Mouse (Mus musculus) Patski (cell line): ENCODE data around the gene Pycr2. TPM values are rescaled to one million over a fixed set of nuclear protein-coding genes. Genes with fewer than 3 reads are reported as not detected.
"Not testable (repeated sequence)": the region's sequence is repeated elsewhere in the genome, so short reads cannot be mapped to it uniquely, and the experiment has no call there.

ENCODE experiments used
- ATAC-seq: fragments of 100-300 bp; one replicate; pipeline ENCODE4 v1.8.0; 2021
- CTCF ChIA-PET: fragments of 350-600 bp; sonication (Branson Sonifier 250); formaldehyde crosslinking; loops from one replicate; lab custom pipeline; 2022; ENCODE audit warnings: inconsistent platforms; lab: Charles Lee
- POLR2A ChIA-PET: fragments of 350-600 bp; sonication (Branson Sonifier 250); formaldehyde crosslinking; loops from one replicate; lab custom pipeline; 2022; ENCODE audit warnings: antibody characterized with exemption, inconsistent platforms; lab: Charles Lee
- DNase-seq: peaks from one replicate; pipeline ENCODE4 v3.0.0-alpha.2; 2011; ENCODE audit warnings: low read depth, low spot score
- H3K27me3 ChIP-seq: fragments of 371-371 bp; one replicate; pipeline ENCODE4 v1.5.1; 2021
- CTCF ChIP-seq: fragments of 100-300 bp; IDR thresholded peaks from one replicate; pipeline ENCODE4 v1.5.1; 2021
- in situ Hi-C: fragments of 300-500 bp; cut with MboI; formaldehyde crosslinking; loops from 3 replicates; pipeline ENCODE4 v1.11.1; 2018; ENCODE audit warnings: low pct_unique_long_range_greater_than_20kb, mixed read lengths
- polyA plus RNA-seq: library from polyadenylated mRNA; unstranded; gene quantifications from one replicate; pipeline ENCODE4 v1.2.3, GENCODE M21; 2021

Gene Pycr2
- polyA plus RNA-seq, 1 experiment from 2014 or later, result 62.2 TPM

GRCm38 (mm10) chr1:180883731-180884130, 20.4 kb upstream of the Pycr2 start:
- no peak for ATAC-seq
- no peaks in the 10 kb centered on the region for H3K27me3 ChIP-seq
- POLR2A ChIA-PET, result no interaction called here

GRCm38 (mm10) chr1:180884484-180884883, 19.6 kb upstream of the Pycr2 start:
- DNase-seq (no peak), ATAC-seq (no peak)
- ChIA-PET CTCF (no interaction called here), POLR2A (no interaction called here)
- no peaks in the 10 kb centered on the region for H3K27me3 ChIP-seq
- in situ Hi-C loops, result no loop called here
- no peak for TF ChIP-seq CTCF

More at GRCm38 (mm10) chr1:180883731-180884130, 20.4 kb upstream of the Pycr2 start:
- CTCF ChIA-PET, result interaction anchor here (1.3 kb wide), 1 partner anchor 13 kb away, joined by 4 read pairs; no protein-coding TSS in a partner anchor
- no peak for TF ChIP-seq CTCF
- DNase-seq, result no peak
- in situ Hi-C loops, result no loop called here

- H3K27me3 ChIP-seq, result peaks cover 3% of the 10 kb centered on the region
- TF ChIP-seq CTCF, result no peak
- in situ Hi-C loops, result no loop called here
- DNase-seq (no peak), ATAC-seq (no peak)
- ChIA-PET POLR2A (no interaction called here), CTCF (interaction anchor here (0.9 kb wide), 1 partner anchor 13 kb away, joined by 3 read pairs; no protein-coding TSS in a partner anchor)
These were observed 15.5 kb upstream of the Pycr2 start for GRCm38 (mm10) chr1:180888556-180889042.

GRCm38 (mm10) chr1:180889172-180889571, 14.9 kb upstream of the Pycr2 start:
- no peak for DNase-seq
- CTCF ChIA-PET, result interaction anchor here (0.8 to 1.5 kb wide), 3 partner anchors 13 to 82 kb away, joined by 3 read pairs; no protein-coding TSS in a partner anchor
- in situ Hi-C loops, result no loop called here
- no peak for TF ChIP-seq CTCF
- no peak for ATAC-seq
- POLR2A ChIA-PET, result interaction anchor here (0.6 kb wide), 1 partner anchor 57 kb away, joined by 5 read pairs; no protein-coding TSS in a partner anchor
- H3K27me3 ChIP-seq, result peaks cover 3% of the 10 kb centered on the region

GRCm38 (mm10) chr1:180889841-180890240, 14.3 kb upstream of the Pycr2 start:
- ChIA-PET POLR2A (interaction anchor here (0.6 kb wide), 1 partner anchor 56 kb away, joined by 5 read pairs; no protein-coding TSS in a partner anchor), CTCF (interaction anchor here (0.8 to 1.5 kb wide), 4 partner anchors 13 to 81 kb away, joined by 3 read pairs; no protein-coding TSS in a partner anchor)
- no peak for DNase-seq
- TF ChIP-seq CTCF, result no peak
- ATAC-seq, result no peak
- peaks cover 9% of the 10 kb centered on the region for H3K27me3 ChIP-seq
- in situ Hi-C loops, result no loop called here

- H3K27me3 ChIP-seq, result peaks cover 9% of the 10 kb centered on the region
- ATAC-seq, result no peak
- no peak for TF ChIP-seq CTCF
- in situ Hi-C loops, result no loop called here
- no peak for DNase-seq
- CTCF ChIA-PET, result no interaction called here
- POLR2A ChIA-PET, result no interaction called here
These were observed 11.3 kb upstream of the Pycr2 start, which contains the start of gene Lefty2 for GRCm38 (mm10) chr1:180892808-180893207. Gene Lefty2, plus strand, starts transcription at chr1:180893108.

GRCm38 (mm10) chr1:180894088-180894987, 9.8 kb upstream of the Pycr2 start:
- ATAC-seq, in situ Hi-C loops, CTCF ChIA-PET, DNase-seq, POLR2A ChIA-PET: not testable (repeated sequence)
- peaks cover 12% of the 10 kb centered on the region for H3K27me3 ChIP-seq

GRCm38 (mm10) chr1:180901107-180901506, 3.0 kb upstream of the Pycr2 start:
- ChIA-PET CTCF (interaction anchor here (0.7 to 1.1 kb wide), 6 partner anchors 13 to 86 kb away, joined by 3 to 12 read pairs (median 3); no protein-coding TSS in a partner anchor), POLR2A (interaction anchor here (0.6 kb wide), 1 partner anchor 69 kb away, joined by 7 read pairs; no protein-coding TSS in a partner anchor)
- in situ Hi-C loops, result loop anchor here (5.0 kb wide), 1 partner anchor 71 kb away; no protein-coding TSS in a partner anchor
- no peak for TF ChIP-seq CTCF
- DNase-seq, result no peak
- H3K27me3 ChIP-seq, result peaks cover 3% of the 10 kb centered on the region
- ATAC-seq, result no peak

GRCm38 (mm10) chr1:180902915-180903314, 1.2 kb upstream of the Pycr2 start:
- ChIA-PET POLR2A (interaction anchor here (0.9 to 1.1 kb wide), 2 partner anchors 67 to 73 kb away, joined by 4 read pairs; no protein-coding TSS in a partner anchor), CTCF (interaction anchor here (1.0 to 1.4 kb wide), 3 partner anchors 13 to 66 kb away, joined by 3 to 5 read pairs (median 3); no protein-coding TSS in a partner anchor)
- no peak for DNase-seq
- no peak for TF ChIP-seq CTCF
- in situ Hi-C loops, result loop anchor here (5.0 kb wide), 1 partner anchor 69 kb away; no protein-coding TSS in a partner anchor
- ATAC-seq, result no peak
- H3K27me3 ChIP-seq, result peaks cover 3% of the 10 kb centered on the region

GRCm38 (mm10) chr1:180903666-180904038, 441 bp upstream of the Pycr2 start:
- no peaks in the 10 kb centered on the region for H3K27me3 ChIP-seq
- DNase-seq (no peak), ATAC-seq (no peak)
- ChIA-PET POLR2A (interaction anchor here (0.8 to 3.4 kb wide), 3 partner anchors 38 to 72 kb away, joined by 3 to 7 read pairs (median 4); partner anchors contain the start of gene Tmem63a), CTCF (interaction anchor here (1.1 to 2.0 kb wide), 5 partner anchors 18 to 66 kb away, joined by 3 to 5 read pairs (median 5); no protein-coding TSS in a partner anchor)
- in situ Hi-C loops, result loop anchor here (5.0 kb wide), 1 partner anchor 69 kb away; no protein-coding TSS in a partner anchor
- TF ChIP-seq CTCF, result no peak
